Comparison of ENCODE assay signal across 8 mouse cellular contexts in the genomic region with DNA sequence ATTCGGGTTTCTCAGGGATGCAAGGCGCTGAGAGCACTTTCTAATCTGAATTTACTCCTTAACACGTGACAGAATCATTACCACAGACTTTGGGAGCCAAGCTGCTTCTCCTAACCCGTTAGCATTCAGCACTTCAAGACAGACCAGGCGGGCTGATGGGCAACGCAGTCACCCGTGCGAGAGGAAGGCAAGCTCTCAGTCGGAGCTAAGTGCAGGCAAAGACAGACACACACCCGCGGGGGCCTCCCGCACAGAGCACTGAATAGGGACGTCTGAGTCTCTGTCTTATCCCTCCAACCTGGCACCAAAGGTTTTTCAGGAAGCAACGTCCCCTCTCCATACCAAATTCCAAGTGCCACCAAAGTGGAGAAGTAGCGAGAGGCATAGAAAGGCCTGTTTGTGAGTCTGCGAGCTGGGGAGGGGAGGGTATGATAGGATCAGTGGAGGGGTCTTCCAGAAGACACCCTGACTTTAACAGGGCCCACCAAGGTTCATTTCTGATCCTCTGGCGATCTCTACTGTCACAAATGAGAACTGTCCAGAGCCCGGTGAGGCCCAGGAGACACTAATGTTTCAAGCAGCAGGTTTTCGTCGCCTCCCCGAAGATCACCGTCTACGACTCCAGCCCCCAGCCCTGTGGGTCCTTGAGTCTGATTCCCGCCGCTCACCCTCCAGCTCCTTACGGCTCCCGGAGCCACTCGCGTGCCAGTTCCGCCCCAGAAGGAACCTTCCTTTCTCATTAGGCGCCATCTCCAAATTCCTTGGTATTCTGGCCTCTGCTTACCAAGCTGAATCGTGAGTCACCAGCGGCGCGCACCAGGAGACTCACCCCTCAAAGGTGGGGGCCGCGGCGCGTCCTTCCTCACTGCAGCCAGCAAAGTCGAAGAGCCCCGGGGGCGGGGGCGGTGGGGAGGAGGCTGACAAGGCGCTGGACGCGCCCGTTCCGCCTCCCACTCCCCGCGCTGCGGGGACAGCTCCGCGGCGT. TPM values are rescaled to one million over a fixed set of nuclear protein-coding genes. Genes with fewer than 3 reads are reported as not detected.
A peak's percentile ranks its signal among the peaks of the same experiment; 100 is the strongest.
DNase-seq lines count a peak whose midpoint lies in the region; ATAC-seq and TF ChIP-seq lines count a peak whose summit lies in the region.

Gene Nkx2-2 (minus strand): TSS at position 973 of the 985 bp plus-strand sequence.

- peak; percentile 28 for TF ChIP-seq CTCF in ES-Bruce4 (IDR thresholded peaks at IDR 0.05; ENCODE audit: low read depth, low read length)

- H3K4me1 ChIP-seq in ES-Bruce4 (ENCODE audit: control insufficient read depth, insufficient read depth, low read length), result no peaks in the 10 kb centered on the region
- peaks cover 52% of the 10 kb centered on the region for H3K4me1 ChIP-seq in forebrain, embryonic 10.5 days
- H3K4me1 ChIP-seq in limb, embryonic 14.5 days (ENCODE audit: control insufficient read depth, insufficient read depth, low read length), result peaks cover 9% of the 10 kb centered on the region; the same call in 1 of the 2 replicates
- H3K4me1 ChIP-seq in stomach, embryonic 16.5 days (ENCODE audit: control insufficient read depth, insufficient read depth, low read length), result peaks cover 17% of the 10 kb centered on the region

- no peak for TF ChIP-seq POLR2A in ES-Bruce4 (IDR thresholded peaks at IDR 0.05; ENCODE audit: insufficient read depth, low read length)
- no peak for TF ChIP-seq POLR2A in limb, embryonic 14.5 days (IDR thresholded peaks at IDR 0.05; ENCODE audit: borderline replicate concordance, extremely low read depth, insufficient read depth, insufficient read length)

- H3K27ac ChIP-seq in ES-Bruce4 (ENCODE audit: insufficient read depth, low read length), result no peak within 1 kb of the TSS
- H3K27ac ChIP-seq in forebrain, embryonic 10.5 days, result peak within 1 kb of the TSS; percentile 56; the same call in 1 of the 2 replicates
- H3K27ac ChIP-seq in limb, embryonic 14.5 days (replicated peaks; ENCODE audit: low read depth, low read length), result no peak within 1 kb of the TSS
- no peak within 1 kb of the TSS for H3K27ac ChIP-seq in stomach, embryonic 16.5 days (ENCODE audit: low read length)

- no peak for TF ChIP-seq EP300 in ES-Bruce4 (IDR thresholded peaks at IDR 0.05; ENCODE audit: insufficient read depth, low read depth, low read length)

- H3K9ac ChIP-seq in ES-Bruce4 (ENCODE audit: low read depth, poor library complexity, severe bottlenecking), result no peak within 1 kb of the TSS
- peak within 1 kb of the TSS; percentile 21; the same call in 1 of the 2 replicates for H3K9ac ChIP-seq in limb, embryonic 14.5 days (ENCODE audit: low read depth, low read length, severe bottlenecking)
- H3K9ac ChIP-seq in stomach, embryonic 16.5 days (ENCODE audit: low read length), result peak within 1 kb of the TSS; percentile 43

- H3K4me2 ChIP-seq in limb, embryonic 14.5 days (replicated peaks; ENCODE audit: low read depth, low read length, severe bottlenecking), result peak within 1 kb of the TSS; percentile 80
- H3K4me2 ChIP-seq in stomach, embryonic 16.5 days (ENCODE audit: low read depth, low read length), result peak within 1 kb of the TSS; percentile 48

- WGBS in forebrain, embryonic 10.5 days, result under 1% methylated on average over 54 of the region's 54 CpGs
- WGBS in limb, embryonic 14.5 days, result under 1% methylated on average over 54 of the region's 54 CpGs
- WGBS in stomach, embryonic 16.5 days, result under 1% methylated on average over 54 of the region's 54 CpGs

- no peaks in the 10 kb centered on the region for H3K36me3 ChIP-seq in ES-Bruce4 (ENCODE audit: control insufficient read depth, insufficient read depth, low read length, poor library complexity, severe bottlenecking)
- no peaks in the 10 kb centered on the region for H3K36me3 ChIP-seq in forebrain, embryonic 10.5 days (replicated peaks)
- H3K36me3 ChIP-seq in limb, embryonic 14.5 days (ENCODE audit: control insufficient read depth, insufficient read depth, low read length), result no peaks in the 10 kb centered on the region
- H3K36me3 ChIP-seq in stomach, embryonic 16.5 days (ENCODE audit: control insufficient read depth, insufficient read depth, low read length), result no peaks in the 10 kb centered on the region

- H3K4me3 ChIP-seq in ES-Bruce4 (ENCODE audit: low read depth, low read length), result peak within 1 kb of the TSS; percentile 50
- H3K4me3 ChIP-seq in forebrain, embryonic 10.5 days, result peak within 1 kb of the TSS; percentile 49
- peak within 1 kb of the TSS; percentile 39 for H3K4me3 ChIP-seq in limb, embryonic 14.5 days (replicated peaks; ENCODE audit: low read length)
- peak within 1 kb of the TSS; percentile 41 for H3K4me3 ChIP-seq in stomach, embryonic 16.5 days (replicated peaks; ENCODE audit: low read length)

- peaks cover 45% of the 10 kb centered on the region for H3K27me3 ChIP-seq in ES-Bruce4 (ENCODE audit: control insufficient read depth, insufficient read depth, low read length, poor library complexity, severe bottlenecking)
- H3K27me3 ChIP-seq in forebrain, embryonic 10.5 days (ENCODE audit: poor library complexity, severe bottlenecking), result peaks cover 100% of the 10 kb centered on the region
- peaks cover 81% of the 10 kb centered on the region for H3K27me3 ChIP-seq in limb, embryonic 14.5 days (ENCODE audit: control insufficient read depth, insufficient read depth, low read length)
- H3K27me3 ChIP-seq in stomach, embryonic 16.5 days (ENCODE audit: control insufficient read depth, insufficient read depth, low read length), result peaks cover 86% of the 10 kb centered on the region

- peak; percentile 23 for ATAC-seq in frontal cortex, adult (ENCODE audit: low TSS enrichment)
- ATAC-seq in limb, embryonic 14.5 days (ENCODE audit: low FRiP score, low read depth), result no peak
- ATAC-seq in stomach, embryonic 16.5 days (ENCODE audit: insufficient read depth, low FRiP score), result 0 out of 2 replicates have a peak, but pooled peaks have one; percentile 29

- no peaks in the 10 kb centered on the region for H3K9me3 ChIP-seq in ES-Bruce4 (replicated peaks; ENCODE audit: control insufficient read depth, insufficient read depth, low read length, poor library complexity, severe bottlenecking)
- no peaks in the 10 kb centered on the region for H3K9me3 ChIP-seq in forebrain, embryonic 10.5 days
- no peaks in the 10 kb centered on the region for H3K9me3 ChIP-seq in limb, embryonic 14.5 days (ENCODE audit: control insufficient read depth, low read length)
- H3K9me3 ChIP-seq in stomach, embryonic 16.5 days (replicated peaks; ENCODE audit: control insufficient read depth, low read length), result no peaks in the 10 kb centered on the region

- DNase-seq in frontal cortex, postnatal 36 days (ENCODE audit: low spot score in 2 of 2), result no peak
- DNase-seq in forebrain, embryonic 10.5 days (ENCODE audit: extremely low spot score, low spot score), result peak; percentile 51
- no peak for DNase-seq in limb, embryonic 14.5 days (ENCODE audit: low spot score)
- DNase-seq in testis, postnatal 14 days (ENCODE audit: low spot score), result no peak
- no peak for DNase-seq in ovary, postnatal 14 days (ENCODE audit: low spot score)

RNA-seq across cellular contexts. Expression of gene Nkx2-2, which starts in this region (rescaled TPM):
- not detected in 2 replicates for polyA plus RNA-seq in ES-Bruce4 (2011; ENCODE audit: insufficient read depth, insufficient read length, low read depth, missing spikeins)
- polyA plus RNA-seq in forebrain, embryonic 10.5 days (2016; fragmentation: Nextera tagmentation; extraction: Ambion mirVana), result 2.8 and 4.1 TPM in 2 replicates
- polyA plus RNA-seq in limb, embryonic 14.5 days (2012; rRNA removed), result 0.09 and 0.20 TPM in 2 replicates
- 0.22 TPM in 1 of 2 replicates, not detected in the other for polyA plus RNA-seq in limb, embryonic 14.5 days (2014; fragmentation: Nextera tagmentation; extraction: Ambion mirVana)
- 1.0 and 1.5 TPM in 2 replicates for polyA plus RNA-seq in stomach, embryonic 16.5 days (2015; fragmentation: Nextera tagmentation; extraction: Ambion mirVana)
